Mouse (Mus musculus): ENCODE measurements around the gene Aldh1l1. TPM values are rescaled to one million over a fixed set of nuclear protein-coding genes. Genes with fewer than 3 reads are reported as not detected.

The Aldh1l1 gene
- polyA plus RNA-seq, 1 experiment, result 5.8 TPM

DNA sequence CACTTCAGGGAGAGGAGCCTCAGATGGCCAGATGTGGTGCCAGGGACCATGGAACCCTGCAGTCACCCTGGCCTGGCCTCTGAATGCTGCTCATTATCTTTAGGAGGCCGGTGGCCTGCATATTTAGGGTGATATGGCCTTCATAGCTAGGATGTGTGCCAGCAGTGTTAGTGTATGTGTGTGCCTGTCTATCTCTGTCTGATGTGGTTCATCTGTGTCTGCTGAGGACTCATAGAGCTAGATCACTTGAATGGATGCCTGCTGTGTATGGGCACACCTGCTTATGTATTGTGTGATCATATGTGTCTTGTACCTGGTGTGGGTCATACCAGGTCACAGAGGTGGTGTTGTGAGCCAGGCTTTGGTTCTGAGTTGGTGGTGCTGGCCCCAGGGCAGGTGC, 18.0 kb upstream of the Aldh1l1 start:
- no peak overlapping the region for H3K4me3 ChIP-seq (ENCODE audit: low read depth, low read length)
- H3K9me3 ChIP-seq (replicated peaks; ENCODE audit: control insufficient read depth, insufficient read depth, low read length, poor library complexity, severe bottlenecking), result no peaks in the 10 kb centered on the region
- TF ChIP-seq CTCF (IDR thresholded peaks at IDR 0.05; ENCODE audit: low read depth, low read length), result no peak
- no peak for TF ChIP-seq EP300 (IDR thresholded peaks at IDR 0.05; ENCODE audit: insufficient read depth, low read depth, low read length)
- no peak for TF ChIP-seq POLR2A (IDR thresholded peaks at IDR 0.05; ENCODE audit: insufficient read depth, low read length)
- H3K27ac ChIP-seq (ENCODE audit: insufficient read depth, low read length), result no peak overlapping the region
- H3K27me3 ChIP-seq (ENCODE audit: control insufficient read depth, insufficient read depth, low read length, poor library complexity, severe bottlenecking), result no peaks in the 10 kb centered on the region
- H3K36me3 ChIP-seq (ENCODE audit: control insufficient read depth, insufficient read depth, low read length, poor library complexity, severe bottlenecking), result no peaks in the 10 kb centered on the region
- no peaks in the 10 kb centered on the region for H3K4me1 ChIP-seq (ENCODE audit: control insufficient read depth, insufficient read depth, low read length)
- no peak overlapping the region for H3K9ac ChIP-seq (ENCODE audit: low read depth, poor library complexity, severe bottlenecking)

DNA sequence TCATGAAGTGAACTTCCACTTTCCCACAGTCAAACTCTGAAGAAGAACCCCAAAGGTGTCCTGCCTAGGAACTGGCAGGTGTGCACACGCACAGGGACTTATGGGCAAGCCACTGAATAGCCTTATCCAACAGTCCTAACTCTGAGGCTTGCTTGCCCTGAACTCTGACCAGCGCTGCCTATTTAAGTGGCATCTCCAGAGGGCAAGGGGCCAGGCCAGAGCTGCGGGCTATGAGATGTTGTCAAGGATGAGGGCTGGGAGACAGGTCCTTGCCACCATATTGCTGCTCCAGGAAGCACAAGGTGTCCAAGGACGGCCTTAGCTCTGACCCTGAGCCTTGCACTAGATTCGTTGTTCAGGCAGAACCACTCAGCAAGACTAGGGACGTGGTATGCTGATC, 17.2 kb upstream of the Aldh1l1 start:
- Histone ChIP-seq H3K27ac (ENCODE audit: insufficient read depth, low read length) (no peak overlapping the region), H3K36me3 (ENCODE audit: control insufficient read depth, insufficient read depth, low read length, poor library complexity, severe bottlenecking) (no peaks in the 10 kb centered on the region), H3K9ac (ENCODE audit: low read depth, poor library complexity, severe bottlenecking) (no peak overlapping the region), H3K4me3 (ENCODE audit: low read depth, low read length) (no peak overlapping the region), H3K27me3 (ENCODE audit: control insufficient read depth, insufficient read depth, low read length, poor library complexity, severe bottlenecking) (no peaks in the 10 kb centered on the region), H3K4me1 (ENCODE audit: control insufficient read depth, insufficient read depth, low read length) (no peaks in the 10 kb centered on the region), H3K9me3 (replicated peaks; ENCODE audit: control insufficient read depth, insufficient read depth, low read length, poor library complexity, severe bottlenecking) (no peaks in the 10 kb centered on the region)
- TF ChIP-seq POLR2A (IDR thresholded peaks at IDR 0.05; ENCODE audit: insufficient read depth, low read length), result no peak
- TF ChIP-seq EP300 (IDR thresholded peaks at IDR 0.05; ENCODE audit: insufficient read depth, low read depth, low read length), result no peak
- no peak for TF ChIP-seq CTCF (IDR thresholded peaks at IDR 0.05; ENCODE audit: low read depth, low read length)

- TF ChIP-seq POLR2A (IDR thresholded peaks at IDR 0.05; ENCODE audit: insufficient read depth, low read length), result no peak
- H3K27ac ChIP-seq (ENCODE audit: insufficient read depth, low read length), result no peak overlapping the region
- no peaks in the 10 kb centered on the region for H3K27me3 ChIP-seq (ENCODE audit: control insufficient read depth, insufficient read depth, low read length, poor library complexity, severe bottlenecking)
- no peaks in the 10 kb centered on the region for H3K9me3 ChIP-seq (replicated peaks; ENCODE audit: control insufficient read depth, insufficient read depth, low read length, poor library complexity, severe bottlenecking)
- H3K4me1 ChIP-seq (ENCODE audit: control insufficient read depth, insufficient read depth, low read length), result peaks cover 5% of the 10 kb centered on the region
- no peak overlapping the region for H3K9ac ChIP-seq (ENCODE audit: low read depth, poor library complexity, severe bottlenecking)
- H3K4me3 ChIP-seq (ENCODE audit: low read depth, low read length), result no peak overlapping the region
- no peaks in the 10 kb centered on the region for H3K36me3 ChIP-seq (ENCODE audit: control insufficient read depth, insufficient read depth, low read length, poor library complexity, severe bottlenecking)
These were observed 16.0 kb upstream of the Aldh1l1 start for GRCm38 (mm10) chr6:90470255-90470654.

DNA sequence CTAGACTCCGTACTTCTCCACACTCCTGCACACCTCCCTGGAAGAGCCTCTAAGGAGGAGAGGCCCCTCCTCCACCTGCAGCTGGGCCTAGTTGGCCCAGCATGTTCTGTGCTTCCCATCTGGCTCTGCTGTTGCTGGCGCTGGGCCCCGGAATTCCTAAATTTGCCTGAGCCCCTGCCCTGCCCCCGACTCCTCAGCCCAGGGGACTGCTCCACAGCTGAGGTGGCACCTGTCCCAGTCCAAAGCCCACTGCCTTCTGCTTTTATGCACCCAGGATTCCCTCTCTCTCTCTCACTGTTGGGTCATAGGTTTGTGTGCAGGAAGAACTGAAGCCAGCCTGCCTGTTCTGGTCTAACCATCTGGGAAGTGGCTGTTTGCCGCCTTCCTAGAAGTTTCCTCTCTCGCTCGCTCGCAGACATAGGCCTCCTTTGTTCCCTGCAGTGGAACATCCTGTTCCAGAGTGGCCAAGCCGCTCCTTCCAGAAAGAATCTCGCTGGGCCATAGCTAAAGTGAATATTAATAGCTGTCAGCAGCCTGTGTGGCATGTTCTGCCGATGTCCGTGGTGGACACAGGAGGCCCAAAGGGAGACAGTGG, 15.2 kb upstream of the Aldh1l1 start:
- Histone ChIP-seq H3K9ac (ENCODE audit: low read depth, poor library complexity, severe bottlenecking) (no peak overlapping the region), H3K36me3 (ENCODE audit: control insufficient read depth, insufficient read depth, low read length, poor library complexity, severe bottlenecking) (no peaks in the 10 kb centered on the region), H3K4me1 (ENCODE audit: control insufficient read depth, insufficient read depth, low read length) (peaks cover 8% of the 10 kb centered on the region), H3K4me3 (ENCODE audit: low read depth, low read length) (no peak overlapping the region), H3K27ac (ENCODE audit: insufficient read depth, low read length) (no peak overlapping the region), H3K9me3 (replicated peaks; ENCODE audit: control insufficient read depth, insufficient read depth, low read length, poor library complexity, severe bottlenecking) (no peaks in the 10 kb centered on the region), H3K27me3 (ENCODE audit: control insufficient read depth, insufficient read depth, low read length, poor library complexity, severe bottlenecking) (no peaks in the 10 kb centered on the region)
- no peak for TF ChIP-seq POLR2A (IDR thresholded peaks at IDR 0.05; ENCODE audit: insufficient read depth, low read length)
- TF ChIP-seq EP300 (IDR thresholded peaks at IDR 0.05; ENCODE audit: insufficient read depth, low read depth, low read length), result no peak
- no peak for TF ChIP-seq CTCF (IDR thresholded peaks at IDR 0.05; ENCODE audit: low read depth, low read length)

GRCm38 (mm10) chr6:90472079-90472478, 14.1 kb upstream of the Aldh1l1 start:
- Histone ChIP-seq H3K4me3 (ENCODE audit: low read depth, low read length) (no peak overlapping the region), H3K27me3 (ENCODE audit: control insufficient read depth, insufficient read depth, low read length, poor library complexity, severe bottlenecking) (no peaks in the 10 kb centered on the region), H3K4me1 (ENCODE audit: control insufficient read depth, insufficient read depth, low read length) (peaks cover 10% of the 10 kb centered on the region), H3K27ac (ENCODE audit: insufficient read depth, low read length) (no peak overlapping the region), H3K36me3 (ENCODE audit: control insufficient read depth, insufficient read depth, low read length, poor library complexity, severe bottlenecking) (no peaks in the 10 kb centered on the region), H3K9ac (ENCODE audit: low read depth, poor library complexity, severe bottlenecking) (no peak overlapping the region), H3K9me3 (replicated peaks; ENCODE audit: control insufficient read depth, insufficient read depth, low read length, poor library complexity, severe bottlenecking) (no peaks in the 10 kb centered on the region)
- no peak for TF ChIP-seq EP300 (IDR thresholded peaks at IDR 0.05; ENCODE audit: insufficient read depth, low read depth, low read length)
- no peak for TF ChIP-seq POLR2A (IDR thresholded peaks at IDR 0.05; ENCODE audit: insufficient read depth, low read length)
- TF ChIP-seq CTCF (IDR thresholded peaks at IDR 0.05; ENCODE audit: low read depth, low read length), result no peak

GRCm38 (mm10) chr6:90472697-90473096, 13.5 kb upstream of the Aldh1l1 start:
- peaks cover 10% of the 10 kb centered on the region for H3K4me1 ChIP-seq (ENCODE audit: control insufficient read depth, insufficient read depth, low read length)
- TF ChIP-seq CTCF (IDR thresholded peaks at IDR 0.05; ENCODE audit: low read depth, low read length), result no peak
- TF ChIP-seq EP300 (IDR thresholded peaks at IDR 0.05; ENCODE audit: insufficient read depth, low read depth, low read length), result no peak
- no peaks in the 10 kb centered on the region for H3K27me3 ChIP-seq (ENCODE audit: control insufficient read depth, insufficient read depth, low read length, poor library complexity, severe bottlenecking)
- no peak overlapping the region for H3K4me3 ChIP-seq (ENCODE audit: low read depth, low read length)
- no peaks in the 10 kb centered on the region for H3K36me3 ChIP-seq (ENCODE audit: control insufficient read depth, insufficient read depth, low read length, poor library complexity, severe bottlenecking)
- no peak overlapping the region for H3K27ac ChIP-seq (ENCODE audit: insufficient read depth, low read length)
- no peaks in the 10 kb centered on the region for H3K9me3 ChIP-seq (replicated peaks; ENCODE audit: control insufficient read depth, insufficient read depth, low read length, poor library complexity, severe bottlenecking)
- no peak overlapping the region for H3K9ac ChIP-seq (ENCODE audit: low read depth, poor library complexity, severe bottlenecking)
